Mouse (Mus musculus) heart, adult 2 months (tissue): ENCODE data around the gene Oxtr.

Source experiments
- CTCF ChIP-seq: fragments of 200-600 bp; IDR thresholded peaks from 2 replicates; pipeline ENCODE4 v1.8.1; 2022; ENCODE audit warnings: antibody characterized with exemption, mild to moderate bottlenecking, moderate library complexity
- POLR2A ChIP-seq: fragments of 200-500 bp; IDR thresholded peaks from 2 replicates; pipeline ENCODE4 v1.6.1; 2011; ENCODE audit warnings: mild to moderate bottlenecking, low read depth, low read length, control low read depth; ENCODE audit not compliant: insufficient read depth

- no peak for TF ChIP-seq POLR2A
- TF ChIP-seq CTCF, result no peak
Observed at GRCm38 (mm10) chr6:112495219-112495618, 5.5 kb upstream of the Oxtr start.
